Mouse (Mus musculus): Measurements from ENCODE around the gene Neurl1a. TPM values are rescaled to one million over a fixed set of nuclear protein-coding genes. Genes with fewer than 3 reads are reported as not detected.
A peak's percentile ranks its signal among the peaks of the same experiment; 100 is the strongest.

Neurl1a gene
- polyA plus RNA-seq, 1 experiment from 2014 or later = 15.3 TPM

GRCm38 (mm10) chr19:47198671-47199350 is 20.2 kb downstream of the Neurl1a start:
- ATAC-seq = no peak

GRCm38 (mm10) chr19:47201972-47202371 is 23.4 kb downstream of the Neurl1a start:
- H3K4me1 ChIP-seq (ENCODE audit: control insufficient read depth, insufficient read depth, low read length) = peaks cover 5% of the 10 kb centered on the region; the same call in 1 of the 2 replicates
- no peak overlapping the region for H3K27ac ChIP-seq (ENCODE audit: low read length)
- H3K9ac ChIP-seq (ENCODE audit: low read depth, low read length) = no peak overlapping the region
- no peaks in the 10 kb centered on the region; the same call in 1 of the 2 replicates for H3K27me3 ChIP-seq (ENCODE audit: control insufficient read depth, insufficient read depth, low read depth, low read length)
- no peaks in the 10 kb centered on the region for H3K9me3 ChIP-seq (replicated peaks; ENCODE audit: control insufficient read depth, low read length, poor library complexity, severe bottlenecking)
- H3K4me2 ChIP-seq (ENCODE audit: low read length) = no peak overlapping the region
- no peaks in the 10 kb centered on the region for H3K36me3 ChIP-seq (ENCODE audit: control insufficient read depth, insufficient read depth, low read length)
- no peak for ATAC-seq
- WGBS = 58% methylated on average over 12 of the region's 12 CpGs
- no peak overlapping the region for H3K4me3 ChIP-seq (ENCODE audit: low read depth, low read length)

More at GRCm38 (mm10) chr19:47198671-47199350, 20.2 kb downstream of the Neurl1a start:
- Histone ChIP-seq H3K27me3 (ENCODE audit: control insufficient read depth, insufficient read depth, low read depth, low read length) (no peaks in the 10 kb centered on the region; the same call in 1 of the 2 replicates), H3K4me3 (ENCODE audit: low read depth, low read length) (no peak overlapping the region), H3K9ac (ENCODE audit: low read depth, low read length) (no peak overlapping the region), H3K9me3 (replicated peaks; ENCODE audit: control insufficient read depth, low read length, poor library complexity, severe bottlenecking) (no peaks in the 10 kb centered on the region), H3K27ac (ENCODE audit: low read length) (no peak overlapping the region), H3K4me1 (ENCODE audit: control insufficient read depth, insufficient read depth, low read length) (peaks cover 5% of the 10 kb centered on the region; the same call in 1 of the 2 replicates), H3K4me2 (ENCODE audit: low read length) (no peak overlapping the region), H3K36me3 (ENCODE audit: control insufficient read depth, insufficient read depth, low read length) (no peaks in the 10 kb centered on the region)
- WGBS = 76% methylated on average over 13 of the region's 13 CpGs

- Histone ChIP-seq H3K27ac (ENCODE audit: low read length) (no peak overlapping the region), H3K27me3 (ENCODE audit: control insufficient read depth, insufficient read depth, low read depth, low read length) (no peaks in the 10 kb centered on the region; the same call in 1 of the 2 replicates), H3K9me3 (replicated peaks; ENCODE audit: control insufficient read depth, low read length, poor library complexity, severe bottlenecking) (no peaks in the 10 kb centered on the region), H3K36me3 (ENCODE audit: control insufficient read depth, insufficient read depth, low read length) (no peaks in the 10 kb centered on the region), H3K4me2 (ENCODE audit: low read length) (no peak overlapping the region), H3K9ac (ENCODE audit: low read depth, low read length) (no peak overlapping the region), H3K4me1 (ENCODE audit: control insufficient read depth, insufficient read depth, low read length) (peaks cover 5% of the 10 kb centered on the region; the same call in 1 of the 2 replicates), H3K4me3 (ENCODE audit: low read depth, low read length) (no peak overlapping the region)
- WGBS = 72% methylated on average over 6 of the region's 6 CpGs
- ATAC-seq = no peak
These were observed 23.8 kb downstream of the Neurl1a start for GRCm38 (mm10) chr19:47202429-47202828.

- Histone ChIP-seq H3K4me2 (ENCODE audit: low read length) (no peak overlapping the region), H3K4me1 (ENCODE audit: control insufficient read depth, insufficient read depth, low read length) (peaks cover 5% of the 10 kb centered on the region; the same call in 1 of the 2 replicates), H3K4me3 (ENCODE audit: low read depth, low read length) (no peak overlapping the region), H3K9ac (ENCODE audit: low read depth, low read length) (no peak overlapping the region), H3K27me3 (ENCODE audit: control insufficient read depth, insufficient read depth, low read depth, low read length) (no peaks in the 10 kb centered on the region; the same call in 1 of the 2 replicates), H3K36me3 (ENCODE audit: control insufficient read depth, insufficient read depth, low read length) (no peaks in the 10 kb centered on the region), H3K9me3 (replicated peaks; ENCODE audit: control insufficient read depth, low read length, poor library complexity, severe bottlenecking) (no peaks in the 10 kb centered on the region), H3K27ac (ENCODE audit: low read length) (no peak overlapping the region)
- no peak for ATAC-seq
- WGBS = 86% methylated on average over 6 of the region's 6 CpGs
These were observed 24.4 kb downstream of the Neurl1a start for GRCm38 (mm10) chr19:47203042-47203441.

- no peak for ATAC-seq
- Histone ChIP-seq H3K36me3 (ENCODE audit: control insufficient read depth, insufficient read depth, low read length) (no peaks in the 10 kb centered on the region), H3K27ac (ENCODE audit: low read length) (no peak overlapping the region), H3K27me3 (ENCODE audit: control insufficient read depth, insufficient read depth, low read depth, low read length) (no peaks in the 10 kb centered on the region; the same call in 1 of the 2 replicates), H3K9ac (ENCODE audit: low read depth, low read length) (no peak overlapping the region), H3K4me3 (ENCODE audit: low read depth, low read length) (no peak overlapping the region), H3K9me3 (replicated peaks; ENCODE audit: control insufficient read depth, low read length, poor library complexity, severe bottlenecking) (no peaks in the 10 kb centered on the region), H3K4me2 (ENCODE audit: low read length) (no peak overlapping the region), H3K4me1 (ENCODE audit: control insufficient read depth, insufficient read depth, low read length) (peaks cover 5% of the 10 kb centered on the region; the same call in 1 of the 2 replicates)
- whole genome bisulfite sequencing = 87% methylated on average over 6 of the region's 6 CpGs
These were observed 26.0 kb downstream of the Neurl1a start for GRCm38 (mm10) chr19:47204653-47205052.

GRCm38 (mm10) chr19:47206126-47206525 is 27.5 kb downstream of the Neurl1a start:
- H3K9me3 ChIP-seq (replicated peaks; ENCODE audit: control insufficient read depth, low read length, poor library complexity, severe bottlenecking) = no peaks in the 10 kb centered on the region
- 78% methylated on average over 1 of the region's 1 CpGs for WGBS

GRCm38 (mm10) chr19:47210432-47210831 is 31.8 kb downstream of the Neurl1a start:
- Histone ChIP-seq H3K4me1 (ENCODE audit: control insufficient read depth, insufficient read depth, low read length) (peaks cover 11% of the 10 kb centered on the region), H3K27ac (ENCODE audit: low read length) (no peak overlapping the region), H3K4me3 (ENCODE audit: low read depth, low read length) (no peak overlapping the region), H3K36me3 (ENCODE audit: control insufficient read depth, insufficient read depth, low read length) (no peaks in the 10 kb centered on the region), H3K9ac (ENCODE audit: low read depth, low read length) (no peak overlapping the region), H3K27me3 (ENCODE audit: control insufficient read depth, insufficient read depth, low read depth, low read length) (no peaks in the 10 kb centered on the region), H3K9me3 (replicated peaks; ENCODE audit: control insufficient read depth, low read length, poor library complexity, severe bottlenecking) (no peaks in the 10 kb centered on the region), H3K4me2 (ENCODE audit: low read length) (no peak overlapping the region)
- WGBS = 90% methylated on average over 4 of the region's 4 CpGs
- no peak for ATAC-seq

More at GRCm38 (mm10) chr19:47206126-47206525, 27.5 kb downstream of the Neurl1a start:
- no peak overlapping the region for H3K9ac ChIP-seq (ENCODE audit: low read depth, low read length)
- H3K4me1 ChIP-seq (ENCODE audit: control insufficient read depth, insufficient read depth, low read length) = peaks cover 2% of the 10 kb centered on the region; the same call in 1 of the 2 replicates
- H3K27me3 ChIP-seq (ENCODE audit: control insufficient read depth, insufficient read depth, low read depth, low read length) = no peaks in the 10 kb centered on the region; the same call in 1 of the 2 replicates
- no peaks in the 10 kb centered on the region for H3K36me3 ChIP-seq (ENCODE audit: control insufficient read depth, insufficient read depth, low read length)
- no peak overlapping the region for H3K4me3 ChIP-seq (ENCODE audit: low read depth, low read length)
- ATAC-seq = no peak
- H3K27ac ChIP-seq (ENCODE audit: low read length) = no peak overlapping the region
- no peak overlapping the region for H3K4me2 ChIP-seq (ENCODE audit: low read length)

- Histone ChIP-seq H3K36me3 (ENCODE audit: control insufficient read depth, insufficient read depth, low read length) (no peaks in the 10 kb centered on the region), H3K4me1 (ENCODE audit: control insufficient read depth, insufficient read depth, low read length) (peaks cover 11% of the 10 kb centered on the region), H3K9me3 (replicated peaks; ENCODE audit: control insufficient read depth, low read length, poor library complexity, severe bottlenecking) (no peaks in the 10 kb centered on the region), H3K4me3 (ENCODE audit: low read depth, low read length) (no peak overlapping the region), H3K9ac (ENCODE audit: low read depth, low read length) (no peak overlapping the region), H3K27ac (ENCODE audit: low read length) (peak overlapping the region; percentile 18), H3K4me2 (ENCODE audit: low read length) (no peak overlapping the region), H3K27me3 (ENCODE audit: control insufficient read depth, insufficient read depth, low read depth, low read length) (no peaks in the 10 kb centered on the region)
- 53% methylated on average over 10 of the region's 10 CpGs for WGBS
- peak; percentile 64 for ATAC-seq
These were observed 33.1 kb downstream of the Neurl1a start for GRCm38 (mm10) chr19:47211609-47212312.

- Histone ChIP-seq H3K4me1 (ENCODE audit: control insufficient read depth, insufficient read depth, low read length) (peaks cover 11% of the 10 kb centered on the region), H3K4me3 (ENCODE audit: low read depth, low read length) (no peak overlapping the region), H3K9ac (ENCODE audit: low read depth, low read length) (no peak overlapping the region), H3K27ac (ENCODE audit: low read length) (peak overlapping the region; percentile 14; the same call in 1 of the 2 replicates), H3K4me2 (ENCODE audit: low read length) (no peak overlapping the region), H3K27me3 (ENCODE audit: control insufficient read depth, insufficient read depth, low read depth, low read length) (no peaks in the 10 kb centered on the region), H3K36me3 (ENCODE audit: control insufficient read depth, insufficient read depth, low read length) (no peaks in the 10 kb centered on the region), H3K9me3 (replicated peaks; ENCODE audit: control insufficient read depth, low read length, poor library complexity, severe bottlenecking) (no peaks in the 10 kb centered on the region)
- ATAC-seq = no peak
- 73% methylated on average over 7 of the region's 7 CpGs for WGBS
These were observed 33.8 kb downstream of the Neurl1a start for GRCm38 (mm10) chr19:47212401-47212800.

Measured in midbrain, embryonic 16.5 days (tissue).